Mouse (Mus musculus): ENCODE data around the gene Il20. TPM values are rescaled to one million over a fixed set of nuclear protein-coding genes. Genes with fewer than 3 reads are reported as not detected.

The Il20 gene
- polyA plus RNA-seq, 1 experiment from 2014 or later: not detected

DNA sequence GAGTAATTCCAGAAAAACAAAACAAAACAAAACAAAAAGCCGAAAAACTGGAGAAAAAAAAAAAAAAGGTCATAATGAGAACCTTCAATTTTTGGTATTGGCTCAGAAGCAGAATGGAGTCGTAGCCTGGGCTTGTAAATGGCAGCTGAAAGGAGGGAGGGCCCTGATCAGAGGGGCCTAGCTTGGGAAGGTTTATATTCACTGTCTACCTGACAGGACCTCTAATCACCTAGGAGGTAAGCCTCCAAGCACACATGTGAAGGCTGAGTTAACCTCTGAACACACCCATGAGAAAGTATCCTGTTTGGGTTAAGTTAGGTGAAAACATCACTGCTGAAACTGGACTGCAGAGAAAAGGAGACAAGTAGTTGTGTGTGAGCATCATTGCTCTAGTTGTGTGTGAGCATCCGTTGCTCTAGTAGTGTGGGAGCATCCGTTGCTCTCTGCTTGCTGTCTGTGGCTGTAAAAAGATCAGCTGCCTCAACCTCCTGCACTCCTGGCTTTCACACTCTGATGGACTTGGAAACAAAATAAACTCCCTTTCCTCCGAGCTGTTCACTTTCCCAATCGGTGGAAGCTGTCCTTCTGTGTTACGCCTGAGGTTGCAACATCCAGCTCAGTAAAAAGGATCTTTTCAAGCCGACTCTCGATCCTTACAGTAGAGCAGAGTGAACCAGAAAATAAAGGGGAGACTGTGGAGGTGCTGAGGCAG is 17.8 kb downstream of the Il20 start:
- Histone ChIP-seq H3K9ac (replicated peaks) (no peak overlapping the region), H3K36me3 (no peaks in the 10 kb centered on the region), H3K4me2 (no peak overlapping the region), H3K4me3 (replicated peaks) (no peak overlapping the region), H3K27me3 (no peaks in the 10 kb centered on the region), H3K27ac (no peak overlapping the region), H3K9me3 (no peaks in the 10 kb centered on the region), H3K4me1 (replicated peaks) (no peaks in the 10 kb centered on the region)
- WGBS: 71% methylated on average over 9 of the region's 9 CpGs
- no peak for ATAC-seq (ENCODE audit: insufficient number of reproducible peaks, insufficient read depth, low FRiP score, low TSS enrichment, low read depth)

DNA sequence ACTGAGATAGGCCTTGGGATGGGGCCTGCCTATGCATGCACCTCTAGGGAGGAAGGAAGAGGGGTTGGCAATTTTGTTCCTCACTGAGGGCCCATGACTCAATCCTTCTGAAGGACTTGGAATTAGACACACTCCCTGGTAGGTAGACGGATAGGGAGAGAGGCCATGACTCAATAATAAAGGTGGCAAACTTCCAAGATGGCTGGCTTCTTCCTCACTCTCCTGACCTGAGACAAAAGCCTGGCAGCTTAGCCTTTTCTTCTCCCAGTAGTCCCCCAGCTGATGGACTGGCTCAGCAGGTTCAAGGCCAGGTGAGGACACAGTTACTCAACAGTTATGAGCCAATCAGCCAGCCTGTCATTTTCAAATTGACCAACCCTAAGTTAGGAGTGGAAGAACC is 18.8 kb downstream of the Il20 start:
- Histone ChIP-seq H3K4me1 (replicated peaks) (no peaks in the 10 kb centered on the region), H3K27ac (no peak overlapping the region), H3K4me3 (replicated peaks) (no peak overlapping the region), H3K9ac (replicated peaks) (no peak overlapping the region), H3K36me3 (no peaks in the 10 kb centered on the region), H3K27me3 (no peaks in the 10 kb centered on the region), H3K9me3 (no peaks in the 10 kb centered on the region), H3K4me2 (no peak overlapping the region)
- 85% methylated on average over 1 of the region's 1 CpGs for WGBS
- ATAC-seq (ENCODE audit: insufficient number of reproducible peaks, insufficient read depth, low FRiP score, low TSS enrichment, low read depth): no peak

DNA sequence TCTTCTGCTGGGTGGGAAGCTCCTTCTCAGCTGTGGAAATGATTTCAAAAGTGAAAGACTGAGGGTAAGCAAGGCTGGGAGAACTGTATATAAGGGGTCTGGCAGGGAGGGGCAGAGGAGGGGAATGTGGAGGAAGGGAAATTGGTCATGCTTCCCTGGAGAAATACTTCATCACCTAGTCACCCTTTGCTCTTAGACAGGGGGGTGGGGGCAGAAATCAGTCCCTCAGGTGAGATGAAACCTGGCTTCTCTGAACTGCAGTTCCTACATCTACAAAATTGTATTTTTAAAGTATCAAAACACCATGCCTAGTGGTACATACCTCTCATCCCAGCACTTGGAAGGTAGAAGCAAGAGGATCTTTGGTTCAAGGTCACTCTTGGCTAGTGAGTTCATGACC is 23.9 kb downstream of the Il20 start, which contains the start of gene Il24:
TSS of gene Il24 (minus strand) at position 101 of the 400 bp plus-strand sequence.
- Histone ChIP-seq H3K4me3 (replicated peaks) (no peak within 1 kb of the TSS), H3K27ac (no peak within 1 kb of the TSS), H3K4me1 (replicated peaks) (no peaks in the 10 kb centered on the region), H3K9ac (replicated peaks) (no peak within 1 kb of the TSS), H3K9me3 (no peaks in the 10 kb centered on the region), H3K4me2 (no peak within 1 kb of the TSS), H3K36me3 (no peaks in the 10 kb centered on the region), H3K27me3 (no peaks in the 10 kb centered on the region)
- no peak for ATAC-seq (ENCODE audit: insufficient number of reproducible peaks, insufficient read depth, low FRiP score, low TSS enrichment, low read depth)

DNA sequence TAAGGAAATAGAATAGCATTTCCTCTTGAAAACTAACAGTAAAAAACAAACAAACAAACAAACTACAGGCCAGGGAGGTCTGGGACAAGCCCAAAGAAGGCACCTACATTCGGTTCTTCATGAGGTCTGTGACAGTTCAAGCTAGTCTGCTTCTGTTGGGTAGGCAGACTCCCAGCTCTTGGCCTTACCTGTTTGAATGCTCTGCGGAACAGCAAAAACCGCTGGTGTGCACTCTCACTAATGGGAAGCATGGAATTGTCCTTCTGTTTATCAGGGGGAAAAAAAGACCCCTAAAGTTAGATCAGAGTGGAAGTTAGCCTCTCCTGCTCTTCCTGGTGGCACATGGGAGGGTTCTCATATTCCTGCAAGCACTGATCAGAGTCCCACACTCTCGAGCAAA is 28.1 kb downstream of the Il20 start:
- WGBS: 81% methylated on average over 4 of the region's 4 CpGs
- no peak overlapping the region for H3K4me3 ChIP-seq (replicated peaks)
- H3K4me1 ChIP-seq (replicated peaks): peaks cover 1% of the 10 kb centered on the region; the same call in 1 of the 2 replicates
- no peaks in the 10 kb centered on the region for H3K9me3 ChIP-seq
- H3K36me3 ChIP-seq: no peaks in the 10 kb centered on the region
- peaks cover 22% of the 10 kb centered on the region for H3K27me3 ChIP-seq
- H3K9ac ChIP-seq (replicated peaks): no peak overlapping the region
- ATAC-seq (ENCODE audit: insufficient number of reproducible peaks, insufficient read depth, low FRiP score, low TSS enrichment, low read depth): no peak
- no peak overlapping the region for H3K4me2 ChIP-seq
- no peak overlapping the region for H3K27ac ChIP-seq

DNA sequence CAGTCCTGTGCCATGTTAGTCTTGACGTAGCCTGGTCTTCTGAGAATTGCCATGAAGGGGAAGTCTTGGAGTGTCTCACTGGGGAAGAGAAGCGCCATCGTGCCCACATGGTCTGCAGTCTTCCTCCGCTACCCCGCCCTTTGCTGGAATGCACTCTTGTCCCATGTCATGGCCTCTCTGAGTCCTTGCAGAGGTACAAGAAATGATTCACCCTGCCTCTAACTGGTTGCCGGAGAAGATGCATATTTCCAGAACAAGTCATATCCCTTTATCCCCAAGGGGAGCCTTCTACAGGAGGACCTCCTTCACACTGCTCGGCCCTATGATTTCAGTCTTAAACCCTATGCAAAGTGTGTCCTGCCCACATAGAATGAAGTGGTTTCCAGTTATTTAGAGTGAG is 31.3 kb downstream of the Il20 start:
- no peak overlapping the region for H3K9ac ChIP-seq (replicated peaks)
- peaks cover 4% of the 10 kb centered on the region; the same call in 1 of the 2 replicates for H3K4me1 ChIP-seq (replicated peaks)
- WGBS: 88% methylated on average over 7 of the region's 7 CpGs
- H3K27me3 ChIP-seq: peaks cover 33% of the 10 kb centered on the region
- no peaks in the 10 kb centered on the region for H3K9me3 ChIP-seq
- no peaks in the 10 kb centered on the region for H3K36me3 ChIP-seq
- no peak for ATAC-seq (ENCODE audit: insufficient number of reproducible peaks, insufficient read depth, low FRiP score, low TSS enrichment, low read depth)
- no peak overlapping the region for H3K4me2 ChIP-seq
- H3K4me3 ChIP-seq (replicated peaks): no peak overlapping the region
- no peak overlapping the region for H3K27ac ChIP-seq

DNA sequence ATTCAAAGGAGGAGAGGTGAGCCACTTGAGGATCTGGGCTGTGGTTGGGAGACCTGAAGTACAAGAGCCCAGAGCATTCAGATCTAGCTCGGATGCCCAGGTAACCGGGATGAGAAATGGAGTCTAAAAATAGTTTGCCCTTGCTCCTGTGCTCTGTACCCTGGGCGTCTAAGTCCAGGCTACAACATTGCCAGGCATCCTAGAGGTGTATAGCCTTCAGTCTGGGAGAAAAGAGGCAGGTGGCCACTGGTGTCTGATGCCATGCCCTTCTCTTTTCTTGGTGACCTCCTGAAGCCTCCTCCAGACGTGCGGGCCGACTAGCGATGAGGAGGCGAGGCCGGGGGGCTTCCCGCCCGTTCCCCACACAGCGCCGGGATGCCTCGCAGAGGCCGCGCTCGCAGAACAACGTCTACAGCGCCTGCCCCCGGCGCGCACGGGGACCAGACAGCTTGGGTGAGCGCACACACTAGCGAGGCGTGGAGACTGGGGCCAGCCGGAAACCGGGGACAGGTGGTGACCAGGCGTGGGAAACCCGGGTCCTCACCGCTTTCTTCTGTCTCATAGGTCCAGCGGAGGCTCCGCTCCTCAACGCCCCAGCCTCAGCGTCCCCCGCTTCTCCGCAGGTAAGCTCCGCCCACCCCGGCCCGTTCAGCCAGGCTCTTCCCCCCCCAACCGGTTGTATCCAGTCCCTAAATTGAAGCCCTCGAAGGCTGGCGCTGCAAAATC is 33.2 kb downstream of the Il20 start:
- H3K4me2 ChIP-seq: peak overlapping the region; percentile 84
- H3K4me3 ChIP-seq (replicated peaks): peak overlapping the region; percentile 50
- peak overlapping the region; percentile 53 for H3K9ac ChIP-seq (replicated peaks)
- 3% methylated on average over 43 of the region's 43 CpGs for WGBS
- H3K36me3 ChIP-seq: no peaks in the 10 kb centered on the region
- H3K9me3 ChIP-seq: no peaks in the 10 kb centered on the region
- peaks cover 4% of the 10 kb centered on the region; the same call in 1 of the 2 replicates for H3K4me1 ChIP-seq (replicated peaks)
- peaks cover 33% of the 10 kb centered on the region for H3K27me3 ChIP-seq
- peak; percentile 49; the same call in 1 of the 2 replicates for ATAC-seq (ENCODE audit: insufficient number of reproducible peaks, insufficient read depth, low FRiP score, low TSS enrichment, low read depth)
- no peak overlapping the region for H3K27ac ChIP-seq

DNA sequence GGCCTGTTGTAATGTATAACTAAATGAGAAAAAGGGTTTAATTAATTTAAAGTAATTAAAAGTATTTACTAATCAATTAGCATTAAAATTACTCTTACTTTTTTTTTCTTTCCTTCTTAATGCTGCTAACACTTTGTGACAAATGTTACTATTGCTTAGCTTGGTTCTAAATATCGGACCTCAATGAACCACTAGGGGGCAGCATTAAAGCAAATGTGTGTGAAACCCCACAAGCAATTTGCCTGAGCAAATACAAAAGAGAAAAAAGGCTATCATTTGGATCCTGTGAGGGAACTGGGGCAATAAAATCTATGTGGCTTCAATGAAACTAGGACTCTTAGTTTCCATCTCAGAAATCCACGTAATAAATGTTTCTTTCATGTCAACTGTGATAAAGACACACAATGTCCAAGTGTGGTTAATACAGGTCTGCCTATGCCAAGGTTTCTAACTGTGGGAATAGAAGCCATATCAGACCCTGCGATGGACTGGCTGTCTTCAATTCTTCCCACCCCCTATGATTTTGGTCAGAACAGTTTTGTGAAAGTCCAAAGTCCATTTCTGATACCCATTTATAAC is 34.2 kb downstream of the Il20 start:
- WGBS: 26% methylated on average over 3 of the region's 3 CpGs
- H3K4me2 ChIP-seq: no peak overlapping the region
- peaks cover 33% of the 10 kb centered on the region for H3K27me3 ChIP-seq
- no peak overlapping the region for H3K27ac ChIP-seq
- H3K9ac ChIP-seq (replicated peaks): no peak overlapping the region
- no peak for ATAC-seq (ENCODE audit: insufficient number of reproducible peaks, insufficient read depth, low FRiP score, low TSS enrichment, low read depth)
- H3K36me3 ChIP-seq: no peaks in the 10 kb centered on the region
- peaks cover 4% of the 10 kb centered on the region; the same call in 1 of the 2 replicates for H3K4me1 ChIP-seq (replicated peaks)
- H3K9me3 ChIP-seq: no peaks in the 10 kb centered on the region
- no peak overlapping the region for H3K4me3 ChIP-seq (replicated peaks)

DNA sequence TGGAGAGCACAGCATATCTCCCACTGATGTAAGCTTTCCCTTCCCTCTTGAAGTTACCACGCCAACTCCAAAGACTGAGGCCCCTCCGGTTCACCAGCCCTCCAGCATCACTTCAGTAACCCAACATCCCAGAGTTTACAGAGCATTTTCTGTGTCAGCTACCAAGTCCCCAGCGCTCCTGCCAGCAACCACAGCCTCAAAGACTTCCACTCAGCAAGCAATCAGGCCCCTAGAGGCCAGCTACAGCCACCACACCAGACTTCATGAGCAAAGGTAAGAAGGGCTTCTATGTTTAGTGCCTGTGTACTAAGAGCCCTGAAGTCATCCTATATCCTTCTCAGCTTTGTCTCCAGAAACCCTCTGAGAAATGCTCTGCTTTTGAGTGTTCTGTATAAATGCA is 35.3 kb downstream of the Il20 start:
- ATAC-seq (ENCODE audit: insufficient number of reproducible peaks, insufficient read depth, low FRiP score, low TSS enrichment, low read depth): no peak
- H3K4me2 ChIP-seq: no peak overlapping the region
- peaks cover 33% of the 10 kb centered on the region for H3K27me3 ChIP-seq
- no peak overlapping the region for H3K9ac ChIP-seq (replicated peaks)
- H3K4me1 ChIP-seq (replicated peaks): peaks cover 4% of the 10 kb centered on the region; the same call in 1 of the 2 replicates
- no peaks in the 10 kb centered on the region for H3K36me3 ChIP-seq
- no peak overlapping the region for H3K27ac ChIP-seq
- H3K9me3 ChIP-seq: no peaks in the 10 kb centered on the region
- H3K4me3 ChIP-seq (replicated peaks): no peak overlapping the region
- 69% methylated on average over 3 of the region's 3 CpGs for WGBS

DNA sequence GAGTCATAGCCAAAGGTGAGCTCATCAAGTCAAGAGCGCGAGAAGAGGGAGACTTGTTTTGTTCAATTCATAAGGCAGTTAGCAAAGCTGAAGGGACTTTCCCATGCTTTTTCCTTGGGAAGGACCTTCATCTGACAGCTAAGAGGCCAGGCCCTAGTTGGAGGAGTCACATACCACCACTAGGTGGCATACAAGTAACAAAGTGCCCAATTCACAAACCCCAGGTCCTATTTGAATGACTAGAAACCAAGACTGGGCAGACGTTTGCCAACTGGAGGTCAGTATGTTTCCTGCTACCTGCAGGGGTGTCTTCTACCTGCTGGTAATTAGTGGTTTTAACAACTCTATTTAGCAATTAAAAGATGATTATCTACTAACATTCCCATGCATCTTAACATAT is 36.1 kb downstream of the Il20 start:
- no peak for ATAC-seq (ENCODE audit: insufficient number of reproducible peaks, insufficient read depth, low FRiP score, low TSS enrichment, low read depth)
- Histone ChIP-seq H3K4me3 (replicated peaks) (no peak overlapping the region), H3K9me3 (no peaks in the 10 kb centered on the region), H3K27me3 (peaks cover 30% of the 10 kb centered on the region), H3K9ac (replicated peaks) (no peak overlapping the region), H3K4me1 (replicated peaks) (peaks cover 4% of the 10 kb centered on the region; the same call in 1 of the 2 replicates), H3K36me3 (no peaks in the 10 kb centered on the region), H3K27ac (no peak overlapping the region), H3K4me2 (no peak overlapping the region)
- WGBS: 32% methylated on average over 3 of the region's 3 CpGs

DNA sequence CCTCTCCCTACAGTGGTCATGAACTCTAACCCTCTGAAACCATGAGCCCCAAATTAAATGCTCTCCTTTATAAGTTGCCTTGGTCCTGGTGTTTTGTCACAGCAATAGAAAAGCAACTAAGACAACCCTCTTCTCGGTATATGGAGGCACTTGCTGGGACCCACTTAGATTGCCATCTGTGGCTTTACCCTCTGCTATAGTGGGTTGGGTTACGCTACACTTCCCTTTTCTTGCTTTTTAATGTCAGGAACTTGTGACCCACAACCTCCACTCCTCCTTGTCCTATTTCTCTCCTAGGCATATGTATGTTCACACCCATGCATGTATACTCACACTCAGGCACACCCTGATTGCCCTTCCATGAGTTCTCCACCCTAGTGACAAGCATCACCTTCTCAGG is 38.3 kb downstream of the Il20 start:
- no peaks in the 10 kb centered on the region for H3K9me3 ChIP-seq
- H3K4me3 ChIP-seq (replicated peaks): no peak overlapping the region
- ATAC-seq (ENCODE audit: insufficient number of reproducible peaks, insufficient read depth, low FRiP score, low TSS enrichment, low read depth): no peak
- no peak overlapping the region for H3K4me2 ChIP-seq
- WGBS: 93% methylated on average over 2 of the region's 2 CpGs
- H3K27me3 ChIP-seq: peaks cover 8% of the 10 kb centered on the region
- H3K36me3 ChIP-seq: no peaks in the 10 kb centered on the region
- no peak overlapping the region for H3K27ac ChIP-seq
- no peak overlapping the region for H3K9ac ChIP-seq (replicated peaks)
- H3K4me1 ChIP-seq (replicated peaks): peaks cover under 1% of the 10 kb centered on the region; the same call in 1 of the 2 replicates

DNA sequence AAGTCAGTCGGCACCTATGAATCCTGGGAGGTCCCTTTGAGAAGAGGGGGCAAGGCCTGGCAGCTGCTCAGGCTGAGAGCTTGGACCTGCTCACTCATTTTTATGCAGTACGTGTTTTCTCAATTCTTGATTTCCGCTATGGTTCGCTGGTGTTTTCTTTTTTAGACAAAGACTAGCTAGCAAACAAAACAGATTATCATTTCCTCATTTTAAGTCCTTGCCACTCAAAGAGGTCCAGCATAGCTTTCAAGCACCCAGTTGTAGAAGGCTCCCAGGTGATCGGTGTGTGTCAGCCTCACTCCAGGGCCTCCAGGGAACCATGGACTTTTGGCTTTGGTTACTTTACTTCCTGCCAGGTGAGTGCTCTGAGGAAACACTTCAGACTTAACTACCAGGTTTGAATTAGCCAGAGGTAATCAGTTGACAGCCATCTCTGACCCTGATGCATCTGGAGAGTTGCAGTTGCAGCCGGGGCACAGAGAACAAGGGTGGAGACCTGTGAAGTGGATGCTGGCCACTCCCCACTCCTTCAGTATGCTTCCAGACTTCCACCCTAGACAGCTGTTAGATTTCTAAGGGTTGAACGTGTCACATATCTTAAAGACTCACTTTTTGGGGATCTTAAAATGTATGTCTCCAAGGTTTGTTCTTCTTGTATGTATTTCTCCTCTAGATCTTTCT is 45.6 kb downstream of the Il20 start, which contains the start of gene Fcmr:
TSS of gene Fcmr (plus strand) at position 129 of the 681 bp plus-strand sequence.
- no peak within 1 kb of the TSS for H3K4me3 ChIP-seq (replicated peaks)
- no peaks in the 10 kb centered on the region for H3K4me1 ChIP-seq (replicated peaks)
- WGBS: 80% methylated on average over 7 of the region's 7 CpGs
- H3K9me3 ChIP-seq: no peaks in the 10 kb centered on the region
- no peak within 1 kb of the TSS for H3K9ac ChIP-seq (replicated peaks)
- H3K4me2 ChIP-seq: no peak within 1 kb of the TSS
- no peaks in the 10 kb centered on the region for H3K36me3 ChIP-seq
- no peak for ATAC-seq (ENCODE audit: insufficient number of reproducible peaks, insufficient read depth, low FRiP score, low TSS enrichment, low read depth)
- H3K27me3 ChIP-seq: no peaks in the 10 kb centered on the region
- no peak within 1 kb of the TSS for H3K27ac ChIP-seq

All from limb, embryonic 12.5 days (tissue).